Mouse (Mus musculus): ENCODE measurements around the gene Tmem145. TPM values are rescaled to one million over a fixed set of nuclear protein-coding genes. Genes with fewer than 3 reads are reported as not detected.

Gene Tmem145
- polyA plus RNA-seq, 2 experiments: not detected

GRCm38 (mm10) chr7:25305481-25305880 lies 425 bp upstream of the Tmem145 start:
- no peak overlapping the region for H3K9ac ChIP-seq (replicated peaks)
- ATAC-seq (ENCODE audit: insufficient read depth) (no peak), DNase-seq (ENCODE audit: low read depth in 3 of 3, low spot score in 3 of 3) (no peak)
- no peaks in the 10 kb centered on the region for H3K36me3 ChIP-seq (replicated peaks; ENCODE audit: control insufficient read depth, insufficient read depth, low read depth)
- no peak overlapping the region for H3K4me3 ChIP-seq (ENCODE audit: insufficient read depth in 1 of 2, low read depth in 2 of 2, low read length in 2 of 2)
- WGBS (ENCODE audit: insufficient replicate concordance): 0% methylated on average over 2 of the region's 2 CpGs
- H3K9me3 ChIP-seq (ENCODE audit: control insufficient read depth, low read length): no peaks in the 10 kb centered on the region
- no peak overlapping the region for H3K27ac ChIP-seq
- TF ChIP-seq CTCF (IDR thresholded peaks at IDR 0.05; ENCODE audit: low read depth): no peak
- TF ChIP-seq EP300 (IDR thresholded peaks at IDR 0.05; ENCODE audit: low read depth): no peak
- peak overlapping the region; percentile 49 for H3K4me2 ChIP-seq (ENCODE audit: low read depth)
- peaks cover 29% of the 10 kb centered on the region for H3K27me3 ChIP-seq (ENCODE audit: control insufficient read depth, insufficient read depth, low read length)
- no peaks in the 10 kb centered on the region for H3K4me1 ChIP-seq (replicated peaks; ENCODE audit: control insufficient read depth in 2 of 2, insufficient read depth in 2 of 2, low read length in 1 of 2)

- Histone ChIP-seq H3K27ac (no peak overlapping the region), H3K27me3 (ENCODE audit: control insufficient read depth, insufficient read depth, low read length) (peaks cover 36% of the 10 kb centered on the region), H3K4me1 (replicated peaks; ENCODE audit: control insufficient read depth in 2 of 2, insufficient read depth in 2 of 2, low read length in 1 of 2) (no peaks in the 10 kb centered on the region), H3K9ac (replicated peaks) (no peak overlapping the region), H3K36me3 (replicated peaks; ENCODE audit: control insufficient read depth, insufficient read depth, low read depth) (no peaks in the 10 kb centered on the region), H3K4me2 (ENCODE audit: low read depth) (no peak overlapping the region), H3K4me3 (ENCODE audit: insufficient read depth in 1 of 2, low read depth in 2 of 2, low read length in 2 of 2) (no peak overlapping the region), H3K9me3 (ENCODE audit: control insufficient read depth, low read length) (no peaks in the 10 kb centered on the region)
- DNase-seq (ENCODE audit: low read depth in 3 of 3, low spot score in 3 of 3) (no peak), ATAC-seq (ENCODE audit: insufficient read depth) (no peak)
- TF ChIP-seq EP300 (IDR thresholded peaks at IDR 0.05; ENCODE audit: low read depth) (no peak), CTCF (IDR thresholded peaks at IDR 0.05; ENCODE audit: low read depth) (no peak)
- WGBS (ENCODE audit: insufficient replicate concordance): 40% methylated on average over 2 of the region's 2 CpGs
Observed at GRCm38 (mm10) chr7:25306614-25306996, 699 bp downstream of the Tmem145 start.

- WGBS (ENCODE audit: insufficient replicate concordance): 50% methylated on average over 17 of the region's 17 CpGs
- no peak overlapping the region for H3K4me2 ChIP-seq (ENCODE audit: low read depth)
- H3K4me1 ChIP-seq (replicated peaks; ENCODE audit: control insufficient read depth in 2 of 2, insufficient read depth in 2 of 2, low read length in 1 of 2): no peaks in the 10 kb centered on the region
- ATAC-seq (ENCODE audit: insufficient read depth) (no peak), DNase-seq (ENCODE audit: low read depth in 3 of 3, low spot score in 3 of 3) (no peak)
- H3K9me3 ChIP-seq (ENCODE audit: control insufficient read depth, low read length): no peaks in the 10 kb centered on the region
- no peaks in the 10 kb centered on the region for H3K36me3 ChIP-seq (replicated peaks; ENCODE audit: control insufficient read depth, insufficient read depth, low read depth)
- H3K9ac ChIP-seq (replicated peaks): no peak overlapping the region
- TF ChIP-seq EP300 (IDR thresholded peaks at IDR 0.05; ENCODE audit: low read depth) (no peak), CTCF (IDR thresholded peaks at IDR 0.05; ENCODE audit: low read depth) (no peak)
- peaks cover 56% of the 10 kb centered on the region for H3K27me3 ChIP-seq (ENCODE audit: control insufficient read depth, insufficient read depth, low read length)
- H3K4me3 ChIP-seq (ENCODE audit: insufficient read depth in 1 of 2, low read depth in 2 of 2, low read length in 2 of 2): no peak overlapping the region
- no peak overlapping the region for H3K27ac ChIP-seq
Observed at GRCm38 (mm10) chr7:25308702-25309318, 2.9 kb downstream of the Tmem145 start.

GRCm38 (mm10) chr7:25309425-25309824 lies 3.5 kb downstream of the Tmem145 start:
- WGBS (ENCODE audit: insufficient replicate concordance): 76% methylated on average over 9 of the region's 9 CpGs

GRCm38 (mm10) chr7:25311193-25311592 lies 5.3 kb downstream of the Tmem145 start:
- DNase-seq (ENCODE audit: low read depth in 3 of 3, low spot score in 3 of 3) (no peak), ATAC-seq (ENCODE audit: insufficient read depth) (no peak)
- no peak overlapping the region for H3K4me2 ChIP-seq (ENCODE audit: low read depth)

More at GRCm38 (mm10) chr7:25309425-25309824, 3.5 kb downstream of the Tmem145 start:
- Histone ChIP-seq H3K36me3 (replicated peaks; ENCODE audit: control insufficient read depth, insufficient read depth, low read depth) (no peaks in the 10 kb centered on the region), H3K9me3 (ENCODE audit: control insufficient read depth, low read length) (no peaks in the 10 kb centered on the region), H3K27me3 (ENCODE audit: control insufficient read depth, insufficient read depth, low read length) (peaks cover 59% of the 10 kb centered on the region), H3K9ac (replicated peaks) (no peak overlapping the region), H3K27ac (no peak overlapping the region), H3K4me1 (replicated peaks; ENCODE audit: control insufficient read depth in 2 of 2, insufficient read depth in 2 of 2, low read length in 1 of 2) (no peaks in the 10 kb centered on the region), H3K4me2 (ENCODE audit: low read depth) (no peak overlapping the region), H3K4me3 (ENCODE audit: insufficient read depth in 1 of 2, low read depth in 2 of 2, low read length in 2 of 2) (no peak overlapping the region)
- no peak for TF ChIP-seq CTCF (IDR thresholded peaks at IDR 0.05; ENCODE audit: low read depth)
- TF ChIP-seq EP300 (IDR thresholded peaks at IDR 0.05; ENCODE audit: low read depth): no peak
- ATAC-seq (ENCODE audit: insufficient read depth): no peak
- no peak for DNase-seq (ENCODE audit: low read depth in 3 of 3, low spot score in 3 of 3)

More at GRCm38 (mm10) chr7:25311193-25311592, 5.3 kb downstream of the Tmem145 start:
- Histone ChIP-seq H3K27me3 (ENCODE audit: control insufficient read depth, insufficient read depth, low read length) (peaks cover 64% of the 10 kb centered on the region), H3K36me3 (replicated peaks; ENCODE audit: control insufficient read depth, insufficient read depth, low read depth) (no peaks in the 10 kb centered on the region), H3K4me3 (ENCODE audit: insufficient read depth in 1 of 2, low read depth in 2 of 2, low read length in 2 of 2) (no peak overlapping the region), H3K27ac (no peak overlapping the region), H3K4me1 (replicated peaks; ENCODE audit: control insufficient read depth in 2 of 2, insufficient read depth in 2 of 2, low read length in 1 of 2) (no peaks in the 10 kb centered on the region), H3K9ac (replicated peaks) (no peak overlapping the region), H3K9me3 (ENCODE audit: control insufficient read depth, low read length) (no peaks in the 10 kb centered on the region)
- 70% methylated on average over 11 of the region's 11 CpGs for WGBS (ENCODE audit: insufficient replicate concordance)
- TF ChIP-seq CTCF (IDR thresholded peaks at IDR 0.05; ENCODE audit: low read depth) (no peak), EP300 (IDR thresholded peaks at IDR 0.05; ENCODE audit: low read depth) (no peak)
